Mouse (Mus musculus) limb, embryonic 14.5 days (tissue): ENCODE measurements at regions not wholly inside any gene's neighbourhood (a gene's known extent, or its start where the extent isn't known, plus 50 kb on each side); places are given as distances from the start of the nearest gene placed in this dataset.

Source experiments
- ATAC-seq: fragments of 200-750 bp; cut with Nextera tagmentation; 2 replicates; pipeline ENCODE4 v1.8.0; 2017; ENCODE audit warnings: low read depth, moderate number of reproducible peaks, moderate TSS enrichment; ENCODE audit not compliant: low FRiP score
- DNase-seq: peaks from one replicate; pipeline ENCODE4 v3.0.0-alpha.2; 2015; ENCODE audit warnings: low spot score
- H3K27ac ChIP-seq: fragments of 300-500 bp; sonication (generic); replicated peaks from 2 replicates; pipeline ENCODE4 v1.5.1; 2014; ENCODE audit warnings: low read depth, mild to moderate bottlenecking, low read length, moderate library complexity, mixed read lengths
- H3K27me3 ChIP-seq: fragments of 300-500 bp; sonication (generic); 2 replicates; pipeline ENCODE4 v1.6.1; 2014; ENCODE audit warnings: low read length, mixed read lengths; ENCODE audit not compliant: control insufficient read depth, insufficient read depth
- H3K36me3 ChIP-seq: fragments of 300-500 bp; sonication (generic); 2 replicates; pipeline ENCODE4 v1.6.1; 2014; ENCODE audit warnings: mild to moderate bottlenecking, low read length, moderate library complexity, mixed read lengths; ENCODE audit not compliant: control insufficient read depth, insufficient read depth
- H3K4me1 ChIP-seq: fragments of 300-500 bp; sonication (generic); 2 replicates; pipeline ENCODE4 v1.6.1; 2014; ENCODE audit warnings: antibody characterized with exemption, low read length, mixed read lengths; ENCODE audit not compliant: control insufficient read depth, insufficient read depth
- H3K4me2 ChIP-seq: fragments of 300-500 bp; sonication (generic); replicated peaks from 2 replicates; pipeline ENCODE4 v1.6.1; 2014; ENCODE audit warnings: low read depth, mild to moderate bottlenecking, low read length, moderate library complexity; ENCODE audit not compliant: severe bottlenecking
- H3K4me3 ChIP-seq: fragments of 300-500 bp; sonication (generic); replicated peaks from 2 replicates; pipeline ENCODE4 v1.5.1; 2014; ENCODE audit warnings: low read length
- H3K9ac ChIP-seq: fragments of 300-500 bp; sonication (generic); 2 replicates; pipeline ENCODE4 v1.6.1; 2014; ENCODE audit warnings: mild to moderate bottlenecking, low read depth, low read length, moderate library complexity; ENCODE audit not compliant: severe bottlenecking
- H3K9me3 ChIP-seq: fragments of 300-500 bp; sonication (generic); 2 replicates; pipeline ENCODE4 v1.6.1; 2016; ENCODE audit warnings: low read length; ENCODE audit not compliant: control insufficient read depth
- POLR2A ChIP-seq: fragments of 200-500 bp; IDR thresholded peaks from 2 replicates; pipeline ENCODE4 v1.8.0; 2012; ENCODE audit warnings: inconsistent platforms, mild to moderate bottlenecking, moderate library complexity, borderline replicate concordance; ENCODE audit not compliant: insufficient read depth, insufficient read length; ENCODE audit errors: extremely low read depth
- WGBS: fragments of 180-500 bp; shearing (Covaris S2); extraction: QIAGEN DNeasy Blood & Tissue Kit; methylation state at CpG from one replicate; pipeline ENCODE4 v1.1.7; 2014; 5-methylcytosine and 5-hydroxymethylcytosine counted together

DNA sequence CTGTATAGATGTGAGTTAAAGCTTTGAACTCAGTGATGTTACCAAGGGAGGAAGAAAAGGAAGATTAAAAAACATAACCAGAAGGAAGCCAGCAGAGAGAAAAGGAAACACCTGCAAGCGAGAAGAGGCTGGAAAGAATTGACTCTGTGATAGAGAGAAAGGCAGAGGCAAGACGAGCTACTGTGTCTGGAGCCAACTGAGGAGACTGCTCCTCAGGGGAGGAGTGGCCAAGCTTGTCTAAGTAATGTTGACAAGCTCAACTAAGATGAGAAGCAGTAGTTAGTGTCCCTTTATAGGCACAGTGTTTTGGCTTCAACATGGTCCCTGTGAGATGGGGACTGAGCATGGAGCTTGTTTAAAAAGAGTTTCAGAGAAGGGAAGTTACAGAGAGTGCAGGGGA lies 493.0 kb upstream of the Gm10131 start:
- H3K4me3 ChIP-seq, result no peak overlapping the region
- no peaks in the 10 kb centered on the region for H3K27me3 ChIP-seq
- no peaks in the 10 kb centered on the region for H3K36me3 ChIP-seq
- no peak overlapping the region for H3K4me2 ChIP-seq
- no peaks in the 10 kb centered on the region for H3K4me1 ChIP-seq
- no peaks in the 10 kb centered on the region for H3K9me3 ChIP-seq
- TF ChIP-seq POLR2A, result no peak
- 69% methylated on average over 2 of the region's 2 CpGs for WGBS
- H3K9ac ChIP-seq, result no peak overlapping the region
- no peak overlapping the region for H3K27ac ChIP-seq
- ATAC-seq (no peak), DNase-seq (no peak)

DNA sequence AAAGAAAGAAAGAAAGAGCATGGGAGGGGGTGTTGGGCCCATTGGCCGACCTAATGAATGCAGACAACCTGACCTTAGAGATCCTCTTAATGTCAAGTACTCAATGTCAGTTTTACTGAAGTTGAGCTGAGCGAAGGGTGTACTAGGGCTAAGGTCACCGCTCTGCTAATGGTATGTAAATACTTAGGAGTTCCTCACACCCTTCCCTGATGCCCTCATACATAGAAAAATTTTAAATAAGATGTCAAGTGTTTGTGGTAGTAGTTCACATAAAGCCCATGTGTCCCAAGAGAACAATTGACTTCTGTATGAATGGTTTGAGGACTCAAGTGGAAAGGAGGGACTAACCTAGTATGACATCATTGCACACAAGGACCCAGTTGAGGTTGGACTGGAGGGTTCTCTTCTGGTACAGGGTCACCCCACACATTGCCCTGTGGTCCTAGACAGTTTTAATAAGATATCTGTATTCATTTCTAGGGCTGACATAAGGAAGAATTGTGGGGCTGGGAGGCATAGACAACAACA lies 490.0 kb upstream of the Gm10131 start:
- WGBS, result 92% methylated on average over 3 of the region's 3 CpGs
- no peaks in the 10 kb centered on the region for H3K9me3 ChIP-seq
- ATAC-seq (no peak), DNase-seq (no peak)
- no peaks in the 10 kb centered on the region for H3K27me3 ChIP-seq
- TF ChIP-seq POLR2A, result no peak
- H3K36me3 ChIP-seq, result no peaks in the 10 kb centered on the region
- H3K4me1 ChIP-seq, result no peaks in the 10 kb centered on the region
- no peak overlapping the region for H3K27ac ChIP-seq
- no peak overlapping the region for H3K9ac ChIP-seq
- H3K4me2 ChIP-seq, result no peak overlapping the region
- H3K4me3 ChIP-seq, result no peak overlapping the region

DNA sequence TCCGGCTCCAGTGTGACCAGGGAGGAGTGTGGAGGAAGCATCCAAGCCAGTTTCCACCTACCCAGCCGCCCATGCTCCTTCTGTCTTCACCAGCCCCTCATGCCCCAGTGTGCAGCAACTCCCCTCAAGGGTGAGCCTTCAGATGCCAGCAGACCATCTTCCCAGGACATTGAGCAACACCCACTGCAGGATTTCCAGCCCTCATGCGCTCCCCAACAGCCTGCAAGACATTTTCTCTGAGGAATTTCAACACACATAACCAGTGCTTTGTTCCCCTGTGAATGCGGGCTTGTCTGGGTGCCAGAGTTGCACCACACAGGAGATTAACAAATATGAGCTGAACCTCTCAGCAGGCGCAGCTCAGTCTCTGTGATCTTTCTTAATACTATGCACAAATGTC lies 489.3 kb upstream of the Gm10131 start:
- Histone ChIP-seq H3K9me3 (no peaks in the 10 kb centered on the region), H3K27me3 (no peaks in the 10 kb centered on the region), H3K4me2 (no peak overlapping the region), H3K36me3 (no peaks in the 10 kb centered on the region), H3K27ac (no peak overlapping the region), H3K4me3 (no peak overlapping the region), H3K4me1 (no peaks in the 10 kb centered on the region), H3K9ac (no peak overlapping the region)
- ATAC-seq (no peak), DNase-seq (no peak)
- no peak for TF ChIP-seq POLR2A
- WGBS, result 72% methylated on average over 5 of the region's 5 CpGs

DNA sequence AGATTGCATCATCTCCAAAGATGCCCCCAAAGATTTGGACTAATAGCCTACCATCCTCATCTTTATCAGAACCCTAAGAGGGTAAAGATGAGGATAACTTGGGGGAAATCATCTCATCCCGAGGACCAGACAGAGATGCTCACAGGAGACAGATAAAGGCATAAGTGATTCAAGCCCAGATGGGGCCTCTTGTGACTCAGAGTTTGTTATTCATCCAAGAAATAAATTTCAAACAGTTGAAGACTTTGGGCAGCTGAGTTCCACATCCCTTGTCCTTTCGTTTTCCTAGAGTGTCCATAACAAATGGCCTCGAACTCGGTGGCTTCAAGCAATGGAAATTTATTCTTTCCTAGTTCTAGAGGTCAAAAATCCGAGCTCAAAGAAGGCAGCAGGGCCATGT lies 485.1 kb upstream of the Gm10131 start:
- Histone ChIP-seq H3K27ac (no peak overlapping the region), H3K36me3 (no peaks in the 10 kb centered on the region), H3K4me3 (no peak overlapping the region), H3K9me3 (no peaks in the 10 kb centered on the region), H3K4me1 (no peaks in the 10 kb centered on the region), H3K27me3 (no peaks in the 10 kb centered on the region), H3K9ac (no peak overlapping the region), H3K4me2 (no peak overlapping the region)
- 78% methylated on average over 5 of the region's 5 CpGs for WGBS
- ATAC-seq, result no peak
- TF ChIP-seq POLR2A, result no peak
- no peak for DNase-seq

DNA sequence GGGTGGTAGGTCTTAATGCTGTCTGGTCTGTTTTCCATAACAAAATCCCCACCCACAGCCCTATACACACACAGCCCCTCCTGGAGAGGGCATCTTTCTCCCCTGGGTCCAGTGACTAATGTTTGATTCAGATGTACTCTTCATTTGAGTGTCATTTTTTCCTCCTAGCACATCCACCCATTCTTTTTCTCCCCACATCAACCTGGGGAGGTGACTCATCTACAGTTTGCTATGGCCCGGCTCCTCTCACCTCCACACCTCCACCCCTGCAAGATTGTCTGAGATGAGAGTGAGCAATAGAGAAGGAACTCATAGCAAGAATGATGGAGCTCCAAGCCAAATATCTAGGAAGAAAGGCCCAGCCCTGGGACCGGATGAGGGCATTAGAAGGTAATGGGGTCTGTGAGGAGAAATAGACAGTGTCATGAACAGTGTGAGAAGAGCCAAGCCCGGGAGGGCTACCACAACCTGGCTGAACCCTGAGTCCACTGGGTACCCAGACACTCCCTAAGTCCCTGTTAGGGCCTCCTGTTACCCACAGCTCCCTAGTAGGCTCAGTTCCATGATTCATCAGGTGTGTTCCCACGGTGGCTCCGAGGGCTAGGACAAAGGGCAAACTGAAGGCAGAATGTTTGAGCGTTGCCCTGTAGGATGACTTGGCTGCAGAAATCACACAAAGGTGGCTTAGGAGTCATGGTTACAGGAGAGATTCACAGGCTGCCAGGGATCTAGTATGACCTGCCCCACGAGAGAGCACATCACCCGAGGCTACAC lies 479.6 kb upstream of the Gm10131 start:
- no peak for TF ChIP-seq POLR2A
- no peak overlapping the region for H3K4me2 ChIP-seq
- no peak for DNase-seq
- H3K36me3 ChIP-seq, result no peaks in the 10 kb centered on the region
- no peak overlapping the region for H3K27ac ChIP-seq
- H3K9me3 ChIP-seq, result no peaks in the 10 kb centered on the region
- H3K4me3 ChIP-seq, result no peak overlapping the region
- no peak overlapping the region for H3K9ac ChIP-seq
- ATAC-seq, result no peak
- 92% methylated on average over 8 of the region's 8 CpGs for WGBS
- H3K27me3 ChIP-seq, result no peaks in the 10 kb centered on the region
- no peaks in the 10 kb centered on the region for H3K4me1 ChIP-seq
